Mouse (Mus musculus): Measurements from ENCODE around the gene Psap. TPM values are rescaled to one million over a fixed set of nuclear protein-coding genes. Genes with fewer than 3 reads are reported as not detected.
"Not testable (repeated sequence)": the region's sequence is repeated elsewhere in the genome, so short reads cannot be mapped to it uniquely, and the experiment has no call there.

Gene Psap
- polyA plus RNA-seq, 1 experiment from 2014 or later = 124 TPM

DNA sequence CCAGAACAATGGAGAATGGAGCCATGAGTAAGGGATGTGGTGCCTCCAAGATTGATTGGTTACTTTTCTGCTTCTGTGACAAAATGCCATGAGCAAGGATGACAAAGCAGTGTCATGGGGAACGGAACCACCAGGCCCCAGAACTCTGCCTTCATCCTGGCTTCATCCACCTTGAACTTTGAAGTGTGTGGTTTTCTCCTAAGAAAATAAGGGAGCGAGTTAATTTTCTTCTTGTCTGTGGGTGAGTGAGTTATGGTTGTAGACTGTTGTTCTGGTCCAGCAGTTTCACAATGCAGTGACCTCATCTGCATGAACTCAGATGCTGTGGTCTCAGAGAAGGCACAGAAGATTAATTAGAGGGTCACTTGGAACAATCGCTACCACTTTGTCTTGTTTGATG lies 29.1 kb upstream of the Psap start:
- H3K27me3 ChIP-seq; H3K9me3 ChIP-seq; H3K4me2 ChIP-seq; H3K4me3 ChIP-seq; H3K9ac ChIP-seq; H3K36me3 ChIP-seq; H3K4me1 ChIP-seq; ATAC-seq (ENCODE audit: borderline replicate concordance, extremely low read depth, low FRiP score, low TSS enrichment); H3K27ac ChIP-seq: not testable (repeated sequence)
- 66% methylated on average over 3 of the region's 3 CpGs for WGBS

GRCm38 (mm10) chr10:60250426-60250965 lies 26.9 kb upstream of the Psap start:
- WGBS = 76% methylated on average over 13 of the region's 13 CpGs
- no peak overlapping the region for H3K4me2 ChIP-seq
- H3K36me3 ChIP-seq = no peaks in the 10 kb centered on the region
- no peak overlapping the region for H3K9ac ChIP-seq
- H3K4me3 ChIP-seq = no peak overlapping the region
- no peaks in the 10 kb centered on the region for H3K27me3 ChIP-seq
- H3K27ac ChIP-seq = no peak overlapping the region
- no peak for ATAC-seq (ENCODE audit: borderline replicate concordance, extremely low read depth, low FRiP score, low TSS enrichment)
- no peaks in the 10 kb centered on the region for H3K9me3 ChIP-seq
- no peaks in the 10 kb centered on the region for H3K4me1 ChIP-seq

- WGBS = 70% methylated on average over 4 of the region's 4 CpGs
- H3K9ac ChIP-seq = no peak overlapping the region
- H3K4me2 ChIP-seq = no peak overlapping the region
- H3K4me3 ChIP-seq = no peak overlapping the region
- no peaks in the 10 kb centered on the region for H3K36me3 ChIP-seq
- H3K27me3 ChIP-seq = no peaks in the 10 kb centered on the region
- H3K4me1 ChIP-seq = no peaks in the 10 kb centered on the region
- H3K9me3 ChIP-seq = no peaks in the 10 kb centered on the region
- ATAC-seq (ENCODE audit: borderline replicate concordance, extremely low read depth, low FRiP score, low TSS enrichment) = no peak
- no peak overlapping the region for H3K27ac ChIP-seq
Measured at GRCm38 (mm10) chr10:60252187-60252586, 25.2 kb upstream of the Psap start.

DNA sequence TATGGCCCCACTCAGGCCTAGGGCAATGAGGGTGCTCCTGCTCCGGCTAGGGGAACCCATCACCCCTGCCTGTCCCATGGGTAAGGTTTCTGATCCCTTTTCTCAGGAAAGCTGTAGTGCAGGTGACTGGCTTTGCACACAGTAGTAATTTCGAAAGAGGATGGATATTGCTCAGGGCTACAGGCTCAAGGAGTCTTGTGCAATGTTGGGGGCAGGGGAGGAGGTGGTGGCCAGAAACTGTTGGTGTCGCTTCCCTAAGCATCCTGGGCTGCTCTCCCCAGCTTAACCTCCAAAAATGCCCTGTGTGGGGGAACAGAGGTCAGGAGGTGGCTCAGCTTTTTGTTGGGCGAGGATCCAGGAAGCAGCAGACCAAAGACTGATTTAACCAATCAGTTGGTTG lies 24.8 kb upstream of the Psap start:
- Histone ChIP-seq H3K4me1 (no peaks in the 10 kb centered on the region), H3K4me2 (no peak overlapping the region), H3K9me3 (no peaks in the 10 kb centered on the region), H3K4me3 (no peak overlapping the region), H3K9ac (no peak overlapping the region), H3K27ac (no peak overlapping the region), H3K27me3 (no peaks in the 10 kb centered on the region), H3K36me3 (no peaks in the 10 kb centered on the region)
- ATAC-seq (ENCODE audit: borderline replicate concordance, extremely low read depth, low FRiP score, low TSS enrichment) = no peak
- WGBS = 74% methylated on average over 4 of the region's 4 CpGs

- Histone ChIP-seq H3K36me3 (no peaks in the 10 kb centered on the region), H3K9me3 (no peaks in the 10 kb centered on the region)
- WGBS = 61% methylated on average over 6 of the region's 6 CpGs
Measured at GRCm38 (mm10) chr10:60256088-60256487, 21.3 kb upstream of the Psap start.

DNA sequence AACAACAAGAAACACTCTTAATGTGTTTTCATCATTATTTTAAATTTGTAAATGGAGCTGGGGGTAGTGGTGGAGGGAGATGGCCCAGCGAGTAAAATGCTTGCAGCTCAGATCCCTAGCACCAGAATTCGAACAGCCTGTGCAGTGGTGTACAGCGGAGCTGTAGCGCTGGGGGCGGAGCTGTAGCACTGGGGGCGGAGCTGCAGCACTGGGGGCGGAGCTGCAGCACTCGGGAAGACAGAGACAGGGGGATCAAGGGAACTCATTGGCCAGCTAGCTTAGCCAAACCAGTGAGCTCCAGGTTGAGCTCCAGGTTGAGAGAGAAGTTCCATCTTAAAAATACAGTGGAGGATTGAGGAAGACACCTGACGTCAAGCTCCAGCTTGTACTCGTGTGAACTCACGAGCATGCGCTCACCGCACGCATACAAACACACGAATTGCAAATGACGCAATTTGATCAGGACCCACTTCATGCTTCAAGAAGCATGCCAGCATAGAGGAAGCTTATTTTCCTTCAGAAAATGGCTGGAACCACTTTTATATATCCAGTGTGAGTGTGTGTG lies 20.1 kb upstream of the Psap start:
- Histone ChIP-seq H3K4me2 (no peak overlapping the region), H3K4me3 (no peak overlapping the region), H3K27ac (no peak overlapping the region), H3K9me3 (no peaks in the 10 kb centered on the region), H3K9ac (no peak overlapping the region), H3K4me1 (peaks cover 7% of the 10 kb centered on the region), H3K27me3 (no peaks in the 10 kb centered on the region), H3K36me3 (no peaks in the 10 kb centered on the region)
- ATAC-seq (ENCODE audit: borderline replicate concordance, extremely low read depth, low FRiP score, low TSS enrichment) = no peak
- WGBS = 63% methylated on average over 16 of the region's 16 CpGs

More at GRCm38 (mm10) chr10:60256088-60256487, 21.3 kb upstream of the Psap start:
- no peak for ATAC-seq (ENCODE audit: borderline replicate concordance, extremely low read depth, low FRiP score, low TSS enrichment)
- Histone ChIP-seq H3K4me1 (no peaks in the 10 kb centered on the region), H3K27me3 (no peaks in the 10 kb centered on the region), H3K4me3 (no peak overlapping the region), H3K4me2 (no peak overlapping the region), H3K9ac (no peak overlapping the region), H3K27ac (no peak overlapping the region)

DNA sequence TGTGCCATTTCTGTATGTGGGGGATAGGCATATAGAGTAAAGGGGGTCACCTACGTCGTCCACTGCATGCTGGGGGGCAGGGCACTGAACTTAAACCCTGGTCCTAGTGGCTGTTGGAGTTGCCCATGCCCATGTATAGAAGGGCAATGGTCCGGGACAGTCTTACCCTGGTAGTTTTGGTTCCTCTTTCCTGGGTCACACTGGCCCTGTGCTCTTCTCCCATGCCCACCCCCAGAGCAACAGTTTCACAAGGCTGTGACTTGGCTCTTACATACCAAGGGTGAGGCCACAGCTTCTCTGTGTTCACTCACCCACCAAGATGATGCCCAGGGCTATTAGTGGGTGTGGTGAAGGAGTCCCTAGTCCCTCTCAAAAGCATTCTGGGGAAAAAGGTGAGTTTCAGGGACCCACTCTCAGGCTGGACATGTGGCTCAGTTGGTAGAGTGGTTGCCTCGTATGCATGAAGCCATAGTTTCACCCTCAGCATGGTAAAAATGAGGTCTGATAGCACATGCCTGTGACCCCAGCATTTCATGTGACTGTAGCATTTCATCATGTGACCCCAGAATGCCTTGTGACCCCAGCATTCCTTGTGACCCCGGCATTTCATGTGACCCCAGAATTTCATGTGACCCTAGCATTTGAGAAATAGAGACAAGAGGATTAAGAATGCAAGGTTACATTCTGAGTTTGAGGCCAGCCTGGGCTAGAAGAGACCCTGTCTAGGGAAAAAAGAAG lies 16.7 kb upstream of the Psap start:
- Histone ChIP-seq H3K27me3 (no peaks in the 10 kb centered on the region), H3K4me1 (peaks cover 13% of the 10 kb centered on the region), H3K9me3 (no peaks in the 10 kb centered on the region), H3K9ac (no peak overlapping the region), H3K27ac (no peak overlapping the region), H3K36me3 (no peaks in the 10 kb centered on the region), H3K4me3 (no peak overlapping the region), H3K4me2 (no peak overlapping the region)
- WGBS = 86% methylated on average over 5 of the region's 5 CpGs
- peak; percentile 11; the same call in 1 of the 2 replicates for ATAC-seq (ENCODE audit: borderline replicate concordance, extremely low read depth, low FRiP score, low TSS enrichment)

DNA sequence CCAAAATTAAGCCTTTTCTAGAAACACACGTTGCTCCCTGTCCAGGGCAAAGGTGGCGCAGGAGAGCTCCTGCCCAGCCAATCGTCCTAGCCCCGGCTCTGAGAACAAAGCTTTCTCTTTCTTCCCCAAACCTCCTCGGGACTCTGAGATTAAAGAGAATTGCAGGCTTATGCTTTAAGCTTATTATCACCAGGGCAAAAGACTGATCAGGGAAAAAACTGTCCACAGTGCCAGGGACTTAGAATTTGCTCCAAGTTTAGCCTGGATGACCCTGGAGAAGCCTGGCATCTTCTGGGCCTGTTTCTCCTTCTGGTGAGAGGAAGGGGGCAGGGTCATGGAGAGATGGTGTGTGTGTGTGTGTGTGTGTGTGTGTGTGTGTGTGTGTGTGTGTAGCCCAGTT lies 15.9 kb upstream of the Psap start:
- ATAC-seq (ENCODE audit: borderline replicate concordance, extremely low read depth, low FRiP score, low TSS enrichment) = no peak
- Histone ChIP-seq H3K36me3 (no peaks in the 10 kb centered on the region), H3K4me1 (peaks cover 13% of the 10 kb centered on the region), H3K9me3 (no peaks in the 10 kb centered on the region), H3K27me3 (no peaks in the 10 kb centered on the region), H3K4me2 (no peak overlapping the region), H3K9ac (no peak overlapping the region), H3K4me3 (no peak overlapping the region), H3K27ac (no peak overlapping the region)
- 32% methylated on average over 5 of the region's 5 CpGs for WGBS

GRCm38 (mm10) chr10:60262386-60262785 lies 15.0 kb upstream of the Psap start:
- Histone ChIP-seq H3K9ac (no peak overlapping the region), H3K27me3 (no peaks in the 10 kb centered on the region), H3K4me1 (peaks cover 13% of the 10 kb centered on the region), H3K36me3 (no peaks in the 10 kb centered on the region), H3K27ac (peak overlapping the region; percentile 56), H3K9me3 (no peaks in the 10 kb centered on the region), H3K4me2 (no peak overlapping the region), H3K4me3 (no peak overlapping the region)
- 21% methylated on average over 3 of the region's 3 CpGs for WGBS
- peak; percentile 86 for ATAC-seq (ENCODE audit: borderline replicate concordance, extremely low read depth, low FRiP score, low TSS enrichment)

GRCm38 (mm10) chr10:60263351-60263750 lies 14.1 kb upstream of the Psap start:
- H3K4me2 ChIP-seq = no peak overlapping the region
- WGBS = 86% methylated on average over 7 of the region's 7 CpGs
- H3K27me3 ChIP-seq = no peaks in the 10 kb centered on the region
- no peak for ATAC-seq (ENCODE audit: borderline replicate concordance, extremely low read depth, low FRiP score, low TSS enrichment)
- no peak overlapping the region for H3K9ac ChIP-seq
- peaks cover 13% of the 10 kb centered on the region for H3K4me1 ChIP-seq
- H3K4me3 ChIP-seq = no peak overlapping the region
- no peaks in the 10 kb centered on the region for H3K36me3 ChIP-seq
- H3K27ac ChIP-seq = no peak overlapping the region
- H3K9me3 ChIP-seq = no peaks in the 10 kb centered on the region

DNA sequence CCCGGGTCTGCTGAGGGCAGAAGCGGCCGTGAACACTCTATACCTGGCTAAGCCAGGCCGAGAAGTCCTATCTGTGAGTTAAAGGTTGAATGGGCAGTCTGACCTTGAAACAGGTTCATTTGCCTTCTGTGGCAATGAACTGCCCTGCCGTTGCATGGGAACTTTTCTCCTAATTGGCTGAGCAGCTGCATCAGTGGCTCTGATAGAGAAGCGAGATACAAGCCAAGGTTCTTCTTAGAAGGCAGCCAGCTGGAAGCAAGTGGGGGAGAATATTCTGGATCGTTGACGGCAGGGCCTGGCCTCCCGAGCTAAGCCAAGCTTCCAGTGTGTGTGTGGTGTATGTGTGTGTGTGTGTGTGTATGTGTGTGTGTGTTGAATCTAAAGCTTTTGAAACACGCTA lies 12.2 kb upstream of the Psap start:
- Histone ChIP-seq H3K9ac (no peak overlapping the region), H3K36me3 (no peaks in the 10 kb centered on the region), H3K4me2 (no peak overlapping the region), H3K9me3 (no peaks in the 10 kb centered on the region), H3K4me1 (peaks cover 23% of the 10 kb centered on the region), H3K27ac (no peak overlapping the region), H3K4me3 (no peak overlapping the region), H3K27me3 (no peaks in the 10 kb centered on the region)
- 66% methylated on average over 10 of the region's 10 CpGs for WGBS
- no peak for ATAC-seq (ENCODE audit: borderline replicate concordance, extremely low read depth, low FRiP score, low TSS enrichment)

DNA sequence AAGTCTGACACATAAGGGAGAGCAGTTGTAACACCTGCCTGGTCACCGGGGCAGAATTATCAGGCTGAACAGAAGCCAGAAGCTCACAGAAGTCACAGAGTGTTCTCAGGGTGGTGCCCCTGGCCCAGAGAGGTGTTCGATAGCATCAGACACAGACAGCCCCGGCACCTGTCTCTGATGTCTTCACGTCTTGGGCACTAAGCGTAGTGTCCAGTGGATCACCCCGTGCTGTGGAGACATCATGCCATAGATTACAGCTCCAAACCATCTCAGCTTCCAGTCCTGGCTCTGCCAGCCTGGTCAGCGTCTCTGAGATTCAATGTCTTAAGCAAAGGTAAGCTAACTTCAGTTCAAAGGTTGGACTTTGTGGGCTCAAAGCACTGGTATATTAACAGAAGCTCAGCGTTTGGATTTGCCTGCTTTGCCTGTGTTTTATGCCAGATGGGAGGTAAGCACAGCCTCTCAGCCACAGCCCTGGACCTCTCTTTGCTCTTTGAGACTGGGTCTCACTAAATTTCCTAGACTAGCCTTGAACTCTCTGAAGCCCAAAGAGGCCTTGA lies 10.5 kb upstream of the Psap start:
- no peak for ATAC-seq (ENCODE audit: borderline replicate concordance, extremely low read depth, low FRiP score, low TSS enrichment)
- H3K9ac ChIP-seq = no peak overlapping the region
- WGBS = 72% methylated on average over 8 of the region's 8 CpGs

More for the DNA sequence above, 10.5 kb upstream of the Psap start:
- no peak overlapping the region for H3K4me3 ChIP-seq
- no peaks in the 10 kb centered on the region for H3K9me3 ChIP-seq
- H3K27me3 ChIP-seq = no peaks in the 10 kb centered on the region
- H3K4me2 ChIP-seq = no peak overlapping the region
- peaks cover 20% of the 10 kb centered on the region for H3K4me1 ChIP-seq
- H3K36me3 ChIP-seq = no peaks in the 10 kb centered on the region
- no peak overlapping the region for H3K27ac ChIP-seq
